Mouse (Mus musculus) lung, adult 18-20 months (tissue): ENCODE data around the gene Cd52.

ENCODE experiments used
- DNase-seq, 2 experiments: peaks; one replicate each; pipeline ENCODE4 v3.0.0; 2022; ENCODE audit warnings: mixed read lengths in 2 of 2

Cd52 gene

GRCm38 (mm10) chr4:134089029-134089428 lies 5.9 kb downstream of the Cd52 start:
- DNase-seq, result no peak

GRCm38 (mm10) chr4:134087412-134087811 lies 7.5 kb downstream of the Cd52 start:
- peak in 1 of 2 experiments; percentile 34 for DNase-seq

DNA sequence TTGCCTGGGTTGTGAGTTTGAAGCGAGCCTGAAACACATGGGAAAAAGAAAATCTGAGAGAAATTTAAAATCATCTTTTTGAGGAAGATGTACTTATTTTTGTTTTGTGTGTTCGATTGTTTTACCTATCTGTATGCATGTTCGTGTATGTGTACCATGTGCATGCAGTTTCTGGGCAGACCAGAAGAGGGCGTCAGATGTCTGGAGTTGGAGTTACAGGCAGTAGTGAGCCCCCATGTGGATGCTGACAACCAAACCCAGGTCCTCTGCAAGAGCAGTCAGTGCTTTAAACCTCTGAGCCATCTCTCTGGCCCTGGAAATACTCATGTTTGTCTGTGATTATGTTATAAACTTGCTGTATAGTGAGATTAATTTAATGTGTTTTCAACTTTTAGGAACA lies 9.9 kb downstream of the Cd52 start:
- no peak for DNase-seq

GRCm38 (mm10) chr4:134082460-134082859 lies 12.4 kb downstream of the Cd52 start:
- no peak for DNase-seq

DNA sequence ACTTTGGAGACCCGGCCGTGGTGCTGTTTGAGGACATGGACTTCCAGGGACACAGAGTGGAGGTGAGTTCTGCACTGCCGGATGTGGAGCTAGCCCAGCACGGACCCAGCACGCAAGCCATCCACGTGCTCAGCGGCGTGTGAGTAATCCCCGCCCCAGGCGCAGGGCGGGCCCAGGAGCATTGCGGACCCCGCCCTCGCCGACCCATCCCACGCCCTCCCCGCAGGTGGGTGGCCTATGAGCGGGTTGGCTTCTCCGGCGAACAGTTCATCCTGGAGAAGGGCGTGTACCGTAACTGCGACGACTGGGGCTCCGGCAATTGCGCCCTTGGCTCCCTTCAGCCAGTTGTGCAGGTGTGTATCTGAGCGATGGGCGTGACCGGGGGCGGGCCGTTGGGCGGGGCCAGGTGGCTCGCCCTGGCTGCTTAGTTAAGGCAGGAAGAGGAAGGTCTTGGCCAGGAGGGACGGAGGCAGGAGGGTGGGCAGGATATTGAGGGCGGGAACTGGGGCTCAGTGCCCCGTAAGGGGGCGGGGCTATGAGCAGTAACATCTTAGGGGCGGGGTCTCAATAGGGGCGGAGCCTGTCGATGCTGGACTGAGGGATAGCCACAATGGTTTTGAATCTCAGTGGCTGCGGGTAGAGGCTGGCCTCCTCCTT lies 13.0 kb downstream of the Cd52 start:
- peak; percentile 86 to 92 for DNase-seq

- DNase-seq, result no peak
Observed at GRCm38 (mm10) chr4:134080674-134081073, 14.2 kb downstream of the Cd52 start.

DNA sequence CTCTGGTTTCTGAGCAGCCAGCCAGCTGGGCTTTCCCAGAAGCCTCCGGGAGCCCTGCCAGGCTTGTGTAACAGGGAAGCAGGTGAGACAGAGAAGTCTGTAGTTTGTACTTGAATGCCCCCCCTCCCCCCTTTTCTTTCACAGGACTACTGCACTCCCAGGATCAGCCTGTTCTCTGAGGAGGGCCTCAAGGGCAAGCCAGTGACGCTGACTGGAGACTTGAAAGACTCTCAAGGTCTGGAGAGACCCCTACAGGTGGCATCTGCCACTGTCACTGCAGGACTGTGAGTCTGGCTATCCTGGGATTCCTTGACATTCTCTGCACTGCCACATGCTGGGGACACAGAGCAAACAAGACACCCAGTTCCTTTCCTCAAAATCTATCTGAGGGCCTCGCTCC lies 16.2 kb downstream of the Cd52 start:
- peak; percentile 38 to 60 for DNase-seq

DNA sequence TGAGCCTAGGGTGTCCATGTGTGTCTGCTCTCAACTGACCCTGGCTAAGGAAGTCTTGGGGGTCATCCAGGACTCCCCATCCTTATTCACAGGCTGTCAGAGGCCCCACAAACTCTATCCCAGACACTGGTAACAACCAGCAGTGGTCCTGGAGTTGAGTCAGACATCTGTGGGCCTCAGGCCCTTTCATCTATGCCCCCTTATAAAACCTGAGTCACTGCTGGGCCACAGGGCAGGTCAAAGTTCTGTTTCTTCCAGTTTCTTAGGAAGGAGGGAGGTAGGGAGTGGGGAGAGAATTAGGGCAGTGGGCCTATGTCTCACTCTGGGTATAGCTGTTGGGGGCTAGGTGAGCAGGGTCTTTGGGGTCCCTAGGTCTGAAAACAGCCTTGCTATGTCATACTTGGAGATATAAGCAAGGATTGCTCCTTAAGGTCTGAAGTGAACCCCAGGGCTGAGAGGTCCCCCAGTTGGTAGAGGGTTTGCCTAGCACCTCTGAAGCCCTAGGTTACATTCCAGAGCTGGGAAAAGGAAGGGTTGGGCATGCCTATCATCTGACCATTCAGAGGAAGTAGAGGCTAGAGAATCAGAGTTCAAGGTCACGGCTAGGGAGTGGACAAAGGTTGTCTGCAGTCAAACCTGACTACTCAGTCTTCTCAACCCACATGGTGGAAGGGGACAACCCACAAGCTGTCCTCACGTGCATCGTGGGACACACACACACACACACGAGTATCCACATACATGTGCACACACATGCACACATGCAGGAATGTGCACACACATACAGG lies 25.9 kb downstream of the Cd52 start:
- DNase-seq, result no peak

- DNase-seq, result peak; percentile 57 to 72
Observed at GRCm38 (mm10) chr4:134067833-134068544, 26.9 kb downstream of the Cd52 start.

GRCm38 (mm10) chr4:134067383-134067782 lies 27.5 kb downstream of the Cd52 start:
- no peak for DNase-seq

- DNase-seq, result peak; percentile 62 to 78
Observed at GRCm38 (mm10) chr4:134065431-134066004, 29.4 kb downstream of the Cd52 start.

GRCm38 (mm10) chr4:134062561-134062960 lies 32.3 kb downstream of the Cd52 start:
- no peak for DNase-seq

DNA sequence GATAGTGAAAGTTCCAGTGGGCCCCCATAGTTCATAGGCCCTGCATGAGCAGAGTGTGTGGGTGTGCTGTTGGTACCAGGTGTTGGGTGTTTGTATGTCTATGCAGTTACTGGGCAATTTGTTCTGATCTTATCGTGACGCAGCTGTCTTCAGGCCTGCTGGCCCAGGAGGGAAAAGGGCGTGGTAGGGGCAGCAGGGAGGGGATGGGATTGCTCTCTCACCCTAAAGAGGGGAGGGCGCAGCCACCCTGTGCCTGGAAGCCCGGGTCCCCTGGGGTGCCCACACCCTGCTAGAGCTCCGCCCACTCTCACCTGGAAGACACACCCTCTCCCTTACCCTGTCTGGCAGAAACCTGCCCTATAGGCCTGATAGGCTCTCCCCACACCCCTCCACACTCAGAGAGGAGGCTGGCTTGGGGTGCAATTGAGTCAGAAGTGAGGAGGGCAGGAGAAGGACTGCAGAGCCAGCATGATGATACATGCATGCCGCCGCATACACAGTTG lies 32.9 kb downstream of the Cd52 start:
- peak; percentile 12 to 36 for DNase-seq

DNA sequence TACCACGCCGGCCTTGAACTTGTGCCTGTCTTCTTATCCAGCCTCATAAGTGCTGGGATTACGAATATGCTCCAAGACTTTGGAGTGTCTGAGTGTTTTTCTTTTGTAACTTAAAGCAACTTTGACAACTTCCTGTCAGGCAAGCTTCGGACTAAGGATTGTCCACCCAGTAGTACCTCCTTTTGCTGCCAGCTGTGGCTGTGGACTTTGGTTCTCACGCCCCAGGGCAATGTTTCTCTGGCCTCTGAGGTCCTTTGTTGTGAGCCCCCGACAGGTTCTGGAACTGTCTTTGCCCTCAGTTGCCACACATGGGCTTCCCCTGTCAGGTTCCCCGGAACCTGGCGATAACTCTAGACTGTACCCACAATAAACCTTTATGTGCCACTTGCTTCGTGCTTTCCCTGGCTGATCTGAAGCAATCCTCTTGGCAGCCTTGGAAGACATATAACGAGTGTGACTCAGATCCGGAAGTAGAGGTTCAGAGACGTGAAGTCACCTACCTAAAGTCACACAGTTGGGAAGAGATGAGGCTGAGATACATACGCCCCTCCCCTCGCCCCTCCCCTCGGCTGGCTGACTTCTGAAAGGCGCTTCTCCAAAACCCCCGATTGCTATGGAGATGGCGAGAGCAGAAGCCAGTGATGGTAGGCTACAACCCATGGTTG lies 33.6 kb downstream of the Cd52 start:
- peak in 1 of 2 experiments; percentile 32 for DNase-seq

DNA sequence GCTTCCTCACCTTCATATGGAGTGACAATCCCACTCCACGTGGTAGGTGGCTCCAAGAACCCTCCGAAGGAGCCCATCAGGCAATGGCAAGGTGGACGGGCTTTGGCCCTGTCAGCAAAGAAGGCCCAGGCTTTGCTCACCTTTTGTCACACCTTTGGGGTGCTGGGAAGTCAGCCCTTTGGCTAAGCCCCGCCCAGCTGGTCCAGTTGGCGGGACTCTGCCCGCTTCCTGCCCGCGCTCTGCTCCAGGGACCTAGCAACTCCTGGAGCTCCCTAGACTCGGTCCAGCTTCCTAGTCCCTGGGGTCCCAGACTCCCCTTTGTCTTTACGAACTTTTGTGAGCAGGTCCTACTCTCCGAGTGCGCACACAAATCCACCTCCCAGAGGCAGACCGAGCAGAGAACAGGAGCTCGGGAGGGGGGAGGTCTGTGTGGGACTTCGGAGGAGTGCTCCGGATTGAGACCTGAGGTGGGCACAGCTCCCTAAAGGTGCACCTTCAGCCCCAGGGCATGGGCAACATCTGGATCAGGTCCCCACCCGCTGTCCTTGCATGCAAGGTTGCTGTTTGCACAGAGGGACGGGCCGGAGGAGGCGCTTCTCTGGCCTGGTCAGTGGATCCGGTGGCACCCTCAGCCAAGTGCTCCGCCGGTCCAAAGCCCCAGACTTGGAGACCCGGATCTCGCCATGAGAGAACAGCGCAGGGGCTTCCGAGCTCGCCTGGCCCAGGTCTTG lies 34.6 kb downstream of the Cd52 start, which contains the start of gene Crybg2:
Gene Crybg2 (plus strand): TSS at position 681 of the 731 bp plus-strand sequence.
- no peak for DNase-seq

DNA sequence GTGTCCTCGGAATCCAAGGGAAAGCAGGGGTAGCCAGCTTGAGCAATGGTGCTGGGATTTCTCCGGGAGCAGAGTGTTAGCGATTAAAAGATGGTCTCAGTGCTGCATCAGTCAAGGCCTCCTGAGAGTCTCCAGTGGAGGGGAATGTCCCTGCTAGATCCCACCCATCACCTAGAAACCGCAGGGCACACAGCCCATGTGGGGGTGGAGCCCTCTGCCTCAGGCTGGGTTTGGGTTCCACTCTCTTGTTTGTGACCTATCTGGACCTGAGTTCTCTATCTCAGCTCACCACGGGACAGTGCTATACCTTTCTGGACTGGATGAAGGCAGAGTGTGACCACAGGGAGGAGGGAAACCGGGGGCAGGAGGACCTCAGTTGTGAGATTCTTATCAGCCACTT lies 36.0 kb downstream of the Cd52 start:
- no peak for DNase-seq

- DNase-seq, result no peak
Observed at GRCm38 (mm10) chr4:134058166-134058715, 36.6 kb downstream of the Cd52 start.

GRCm38 (mm10) chr4:134053538-134053937 lies 41.3 kb downstream of the Cd52 start, which contains the start of gene Zfp683:
Gene Zfp683 (plus strand): TSS chr4:134053838.
- DNase-seq, result no peak

DNA sequence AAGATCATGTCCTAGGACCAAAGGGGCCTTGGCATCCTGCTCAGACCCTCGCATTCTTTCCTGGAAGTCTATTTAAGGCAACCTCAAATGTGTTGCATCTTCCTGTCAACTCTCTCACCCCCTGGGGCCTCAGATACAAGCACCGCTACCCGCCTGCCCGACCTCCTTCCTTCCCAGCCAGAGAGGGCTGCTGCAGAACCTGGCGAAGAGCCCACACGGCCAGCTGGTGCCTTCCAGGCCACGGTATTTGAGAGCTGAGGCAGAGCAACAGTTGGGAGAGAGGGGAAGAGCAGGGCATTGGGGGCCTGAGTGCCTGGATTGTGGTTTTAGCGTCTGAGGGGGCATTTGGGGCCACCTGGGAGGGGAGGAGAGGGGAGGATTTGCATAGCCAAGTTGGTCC lies 42.3 kb downstream of the Cd52 start:
- DNase-seq, result no peak

DNA sequence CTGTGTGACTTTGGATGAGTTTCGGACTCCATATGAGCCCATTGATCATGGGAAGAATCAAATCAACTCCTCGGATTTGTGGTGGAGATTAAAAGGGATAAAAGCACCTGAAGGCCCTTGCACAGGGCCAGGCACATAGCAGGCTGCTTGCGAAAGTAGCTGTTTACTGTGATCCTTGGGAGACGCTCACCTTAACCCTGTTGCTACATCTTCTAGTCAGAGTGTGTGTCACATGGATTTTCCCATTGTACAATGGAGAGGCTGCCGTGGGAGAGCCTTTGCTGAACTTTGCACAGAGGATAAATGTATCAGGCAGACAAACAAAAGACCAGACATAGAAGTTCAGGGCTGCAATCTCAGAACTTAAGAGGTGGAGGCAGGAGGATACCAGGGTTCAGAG lies 43.0 kb downstream of the Cd52 start:
- DNase-seq, result no peak

DNA sequence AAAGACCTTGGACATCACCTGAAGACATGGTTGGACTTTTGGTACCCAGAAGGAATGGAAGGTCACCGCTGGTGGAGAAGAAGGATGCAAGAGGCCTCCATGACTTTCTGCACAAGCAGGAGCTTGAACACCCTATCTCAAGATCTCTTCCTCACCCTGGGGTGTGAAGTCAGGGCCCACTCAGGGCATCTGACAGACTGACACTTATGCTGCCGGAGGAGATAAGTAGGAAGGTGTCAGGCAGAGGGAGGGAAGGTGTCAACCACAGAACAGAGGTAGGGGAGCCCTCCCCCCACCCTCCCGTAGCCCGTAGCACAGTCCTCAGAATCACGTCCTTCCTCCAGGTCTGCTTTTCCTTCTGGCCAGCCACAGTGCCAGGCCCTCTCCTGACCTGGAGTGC lies 47.2 kb downstream of the Cd52 start:
- no peak for DNase-seq
